ENCODE assay signal across 8 mouse cellular contexts in the genomic region with DNA sequence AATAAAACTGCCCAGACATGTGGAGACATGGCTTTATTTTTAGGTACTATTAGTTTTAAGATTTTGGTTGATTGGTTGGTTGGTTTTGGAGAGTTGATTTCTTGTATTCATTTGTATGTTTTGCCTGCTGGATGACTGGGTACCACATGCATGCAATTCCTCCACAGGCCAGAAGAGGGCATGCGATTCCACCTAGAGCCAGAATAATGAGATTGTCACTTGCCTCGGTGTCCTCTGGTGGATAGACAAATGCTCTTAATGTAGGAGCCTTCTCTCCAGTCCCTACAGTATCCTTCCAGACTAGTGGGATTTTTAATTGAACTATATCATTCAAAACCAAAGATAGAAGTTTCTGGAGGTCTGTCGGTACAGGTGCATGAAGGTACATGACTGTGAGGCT.
DNase-seq lines count a peak whose midpoint lies in the region; ATAC-seq and TF ChIP-seq lines count a peak whose summit lies in the region.

No protein-coding gene starts in this region.

- ATAC-seq in intestine, postnatal 0 days = no peak
- no peak for ATAC-seq in intestine, embryonic 16.5 days
- peak; percentile 65; the same call in 1 of the 2 replicates for ATAC-seq in common myeloid progenitor, adult 5-6 weeks (replicated peaks; ENCODE audit: low read depth, poor library complexity, severe bottlenecking)
- ATAC-seq in hindbrain, embryonic 11.5 days (ENCODE audit: low FRiP score) = peak; percentile 65
- ATAC-seq in inflammation-experienced regulatory T-cells, adult 6 months = no peak

- peak; percentile 12 for DNase-seq in Muller cell, postnatal 12 days (ENCODE audit: inconsistent ontology term)
- peak; percentile 70 for DNase-seq in hindbrain, embryonic 11.5 days (ENCODE audit: low spot score)
- DNase-seq in left cerebral cortex, postnatal 10 days (ENCODE audit: extremely low spot score in 1 of 2, low spot score in 2 of 2) = peak; percentile 18 to 20
- DNase-seq in retina, embryonic 14.5 days (ENCODE audit: low spot score) = peak; percentile 72

- no peak overlapping the region for H3K4me3 ChIP-seq in intestine, postnatal 0 days (ENCODE audit: low read depth, low read length)
- H3K4me3 ChIP-seq in intestine, embryonic 16.5 days (ENCODE audit: low read length) = no peak overlapping the region
- no peak overlapping the region for H3K4me3 ChIP-seq in hindbrain, embryonic 11.5 days (ENCODE audit: low read depth, low read length)

- H3K4me1 ChIP-seq in intestine, postnatal 0 days (replicated peaks; ENCODE audit: control insufficient read depth, insufficient read depth, low read length) = no peaks in the 10 kb centered on the region
- no peaks in the 10 kb centered on the region for H3K4me1 ChIP-seq in intestine, embryonic 16.5 days (ENCODE audit: control insufficient read depth, insufficient read depth, low read length)
- H3K4me1 ChIP-seq in hindbrain, embryonic 11.5 days (replicated peaks; ENCODE audit: control insufficient read depth, insufficient read depth, low read length) = no peaks in the 10 kb centered on the region

- 42% methylated on average over 3 of the region's 3 CpGs for WGBS in intestine, postnatal 0 days
- 43% methylated on average over 3 of the region's 3 CpGs for WGBS in intestine, embryonic 16.5 days
- 39% methylated on average over 3 of the region's 3 CpGs for WGBS in hindbrain, embryonic 11.5 days

- H3K4me2 ChIP-seq in intestine, postnatal 0 days (replicated peaks; ENCODE audit: low read depth) = no peak overlapping the region
- H3K4me2 ChIP-seq in intestine, embryonic 16.5 days (ENCODE audit: low read depth, low read length) = no peak overlapping the region
- H3K4me2 ChIP-seq in hindbrain, embryonic 11.5 days (replicated peaks; ENCODE audit: low read depth, low read length) = no peak overlapping the region

- intact Hi-C loops in left cerebral cortex, postnatal 10 days (cut with DNase I) = loop anchor here (5.0 kb wide), 1 partner anchor 63 kb away; no protein-coding TSS in a partner anchor

- no peak overlapping the region for H3K27ac ChIP-seq in intestine, postnatal 0 days (ENCODE audit: low read depth, low read length)
- H3K27ac ChIP-seq in intestine, embryonic 16.5 days (ENCODE audit: low read length) = no peak overlapping the region
- no peak overlapping the region for H3K27ac ChIP-seq in hindbrain, embryonic 11.5 days (ENCODE audit: low read depth, low read length)

- no peaks in the 10 kb centered on the region for H3K27me3 ChIP-seq in intestine, postnatal 0 days (replicated peaks; ENCODE audit: control insufficient read depth, insufficient read depth, low read length)
- no peaks in the 10 kb centered on the region for H3K27me3 ChIP-seq in intestine, embryonic 16.5 days (replicated peaks; ENCODE audit: control insufficient read depth, insufficient read depth, low read length)
- H3K27me3 ChIP-seq in hindbrain, embryonic 11.5 days (ENCODE audit: control insufficient read depth, insufficient read depth, low read length) = no peaks in the 10 kb centered on the region

- H3K36me3 ChIP-seq in intestine, postnatal 0 days (ENCODE audit: control insufficient read depth, insufficient read depth) = no peaks in the 10 kb centered on the region
- H3K36me3 ChIP-seq in intestine, embryonic 16.5 days (ENCODE audit: control insufficient read depth, insufficient read depth, low read length) = no peaks in the 10 kb centered on the region
- H3K36me3 ChIP-seq in hindbrain, embryonic 11.5 days (ENCODE audit: control insufficient read depth, insufficient read depth, low read length) = no peaks in the 10 kb centered on the region

- no peak overlapping the region for H3K9ac ChIP-seq in intestine, postnatal 0 days (ENCODE audit: low read depth, low read length)
- H3K9ac ChIP-seq in intestine, embryonic 16.5 days (ENCODE audit: low read depth, low read length) = no peak overlapping the region
- no peak overlapping the region for H3K9ac ChIP-seq in hindbrain, embryonic 11.5 days (ENCODE audit: low read depth, low read length)

- TF ChIP-seq CTCF in intestine, postnatal 0 days (IDR thresholded peaks at IDR 0.05; ENCODE audit: low read depth) = peak; percentile 76

- H3K9me3 ChIP-seq in intestine, postnatal 0 days (ENCODE audit: control insufficient read depth) = no peaks in the 10 kb centered on the region
- H3K9me3 ChIP-seq in intestine, embryonic 16.5 days (ENCODE audit: control insufficient read depth, low read length) = no peaks in the 10 kb centered on the region
- no peaks in the 10 kb centered on the region for H3K9me3 ChIP-seq in hindbrain, embryonic 11.5 days (ENCODE audit: control insufficient read depth, low read length)

Comparison
In these comparisons a context has a peak if more than half of its experiments do, and no peak if none do; other contexts are left out.
1. ATAC-seq: peak in common myeloid progenitor, adult 5-6 weeks (single experiment) and hindbrain, embryonic 11.5 days (single experiment); none in intestine, postnatal 0 days (single experiment), intestine, embryonic 16.5 days (single experiment) and inflammation-experienced regulatory T-cells, adult 6 months (single experiment).
2. DNase-seq: peak in every context shown above with its lines; median percentile 72 in retina, embryonic 14.5 days; 70 in hindbrain, embryonic 11.5 days; 19 in left cerebral cortex, postnatal 10 days; 12 in Muller cell, postnatal 12 days.